Mouse (Mus musculus): ENCODE measurements around the gene Dlg5. TPM values are rescaled to one million over a fixed set of nuclear protein-coding genes. Genes with fewer than 3 reads are reported as not detected.
A peak's percentile ranks its signal among the peaks of the same experiment; 100 is the strongest.

The Dlg5 gene
- polyA plus RNA-seq, 1 experiment from 2014 or later: 19.3 TPM

- no peaks in the 10 kb centered on the region; the same call in 1 of the 2 replicates for H3K36me3 ChIP-seq (ENCODE audit: control insufficient read depth, insufficient read depth, low read length)
- DNase-seq (ENCODE audit: low spot score, missing footprints) (no peak), ATAC-seq (ENCODE audit: low FRiP score) (no peak)
- no peaks in the 10 kb centered on the region for H3K27me3 ChIP-seq (ENCODE audit: control insufficient read depth, insufficient read depth, low read length)
- H3K9me3 ChIP-seq (ENCODE audit: control insufficient read depth, low read length): no peaks in the 10 kb centered on the region
- no peak overlapping the region for H3K27ac ChIP-seq (ENCODE audit: low read depth, low read length)
- no peaks in the 10 kb centered on the region for H3K4me1 ChIP-seq (ENCODE audit: control insufficient read depth, insufficient read depth, low read length)
- WGBS: 85% methylated on average over 7 of the region's 7 CpGs
- no peak overlapping the region for H3K4me3 ChIP-seq (ENCODE audit: low read depth, low read length)
- no peak overlapping the region for H3K4me2 ChIP-seq
- H3K9ac ChIP-seq (ENCODE audit: low read length): no peak overlapping the region
Measured at GRCm38 (mm10) chr14:24134623-24135290, 111.0 kb downstream of the Dlg5 start.

- Histone ChIP-seq H3K4me1 (ENCODE audit: control insufficient read depth, insufficient read depth, low read length) (no peaks in the 10 kb centered on the region), H3K27me3 (ENCODE audit: control insufficient read depth, insufficient read depth, low read length) (no peaks in the 10 kb centered on the region), H3K9me3 (ENCODE audit: control insufficient read depth, low read length) (no peaks in the 10 kb centered on the region), H3K36me3 (ENCODE audit: control insufficient read depth, insufficient read depth, low read length) (no peaks in the 10 kb centered on the region; the same call in 1 of the 2 replicates), H3K4me3 (ENCODE audit: low read depth, low read length) (no peak overlapping the region), H3K9ac (ENCODE audit: low read length) (no peak overlapping the region), H3K27ac (ENCODE audit: low read depth, low read length) (no peak overlapping the region), H3K4me2 (no peak overlapping the region)
- ATAC-seq (ENCODE audit: low FRiP score) (no peak), DNase-seq (ENCODE audit: low spot score, missing footprints) (no peak)
- 90% methylated on average over 8 of the region's 8 CpGs for WGBS
Measured at GRCm38 (mm10) chr14:24133801-24134200, 111.9 kb downstream of the Dlg5 start.

- H3K4me2 ChIP-seq: no peak overlapping the region
- no peak overlapping the region for H3K27ac ChIP-seq (ENCODE audit: low read depth, low read length)
- H3K9me3 ChIP-seq (ENCODE audit: control insufficient read depth, low read length): no peaks in the 10 kb centered on the region
- H3K4me3 ChIP-seq (ENCODE audit: low read depth, low read length): no peak overlapping the region
- ATAC-seq (ENCODE audit: low FRiP score): no peak
- H3K36me3 ChIP-seq (ENCODE audit: control insufficient read depth, insufficient read depth, low read length): no peaks in the 10 kb centered on the region; the same call in 1 of the 2 replicates
- DNase-seq (ENCODE audit: low spot score, missing footprints): peak; percentile 88
- WGBS: 62% methylated on average over 4 of the region's 4 CpGs
- no peaks in the 10 kb centered on the region for H3K27me3 ChIP-seq (ENCODE audit: control insufficient read depth, insufficient read depth, low read length)
- no peaks in the 10 kb centered on the region for H3K4me1 ChIP-seq (ENCODE audit: control insufficient read depth, insufficient read depth, low read length)
- no peak overlapping the region for H3K9ac ChIP-seq (ENCODE audit: low read length)
Measured at GRCm38 (mm10) chr14:24132092-24132491, 113.6 kb downstream of the Dlg5 start.

GRCm38 (mm10) chr14:24125069-24125468 lies 120.7 kb downstream of the Dlg5 start:
- no peaks in the 10 kb centered on the region for H3K9me3 ChIP-seq (ENCODE audit: control insufficient read depth, low read length)
- no peak overlapping the region for H3K4me2 ChIP-seq
- DNase-seq (ENCODE audit: low spot score, missing footprints) (no peak), ATAC-seq (ENCODE audit: low FRiP score) (no peak)
- WGBS: 81% methylated on average over 2 of the region's 2 CpGs
- no peak overlapping the region for H3K4me3 ChIP-seq (ENCODE audit: low read depth, low read length)
- H3K36me3 ChIP-seq (ENCODE audit: control insufficient read depth, insufficient read depth, low read length): no peaks in the 10 kb centered on the region
- no peaks in the 10 kb centered on the region for H3K27me3 ChIP-seq (ENCODE audit: control insufficient read depth, insufficient read depth, low read length)
- no peak overlapping the region for H3K27ac ChIP-seq (ENCODE audit: low read depth, low read length)
- no peaks in the 10 kb centered on the region for H3K4me1 ChIP-seq (ENCODE audit: control insufficient read depth, insufficient read depth, low read length)
- no peak overlapping the region for H3K9ac ChIP-seq (ENCODE audit: low read length)

GRCm38 (mm10) chr14:24124171-24124570 lies 121.5 kb downstream of the Dlg5 start:
- H3K4me3 ChIP-seq (ENCODE audit: low read depth, low read length): no peak overlapping the region
- no peak overlapping the region for H3K4me2 ChIP-seq
- no peaks in the 10 kb centered on the region for H3K36me3 ChIP-seq (ENCODE audit: control insufficient read depth, insufficient read depth, low read length)
- H3K9me3 ChIP-seq (ENCODE audit: control insufficient read depth, low read length): no peaks in the 10 kb centered on the region
- H3K27me3 ChIP-seq (ENCODE audit: control insufficient read depth, insufficient read depth, low read length): no peaks in the 10 kb centered on the region
- H3K4me1 ChIP-seq (ENCODE audit: control insufficient read depth, insufficient read depth, low read length): no peaks in the 10 kb centered on the region
- ATAC-seq (ENCODE audit: low FRiP score) (no peak), DNase-seq (ENCODE audit: low spot score, missing footprints) (no peak)
- H3K27ac ChIP-seq (ENCODE audit: low read depth, low read length): no peak overlapping the region
- 76% methylated on average over 1 of the region's 1 CpGs for WGBS
- no peak overlapping the region for H3K9ac ChIP-seq (ENCODE audit: low read length)

- Histone ChIP-seq H3K9ac (ENCODE audit: low read length) (no peak overlapping the region), H3K4me1 (ENCODE audit: control insufficient read depth, insufficient read depth, low read length) (no peaks in the 10 kb centered on the region), H3K36me3 (ENCODE audit: control insufficient read depth, insufficient read depth, low read length) (no peaks in the 10 kb centered on the region), H3K27ac (ENCODE audit: low read depth, low read length) (no peak overlapping the region), H3K4me3 (ENCODE audit: low read depth, low read length) (no peak overlapping the region), H3K9me3 (ENCODE audit: control insufficient read depth, low read length) (no peaks in the 10 kb centered on the region), H3K27me3 (ENCODE audit: control insufficient read depth, insufficient read depth, low read length) (no peaks in the 10 kb centered on the region), H3K4me2 (no peak overlapping the region)
- WGBS: 93% methylated on average over 2 of the region's 2 CpGs
- no peak for DNase-seq (ENCODE audit: low spot score, missing footprints)
- no peak for ATAC-seq (ENCODE audit: low FRiP score)
Measured at GRCm38 (mm10) chr14:24106734-24107133, 139.0 kb downstream of the Dlg5 start.

GRCm38 (mm10) chr14:24098828-24099227 lies 146.9 kb downstream of the Dlg5 start:
- Histone ChIP-seq H3K27me3 (ENCODE audit: control insufficient read depth, insufficient read depth, low read length) (no peaks in the 10 kb centered on the region), H3K4me1 (ENCODE audit: control insufficient read depth, insufficient read depth, low read length) (no peaks in the 10 kb centered on the region), H3K4me3 (ENCODE audit: low read depth, low read length) (no peak overlapping the region), H3K36me3 (ENCODE audit: control insufficient read depth, insufficient read depth, low read length) (no peaks in the 10 kb centered on the region), H3K9me3 (ENCODE audit: control insufficient read depth, low read length) (no peaks in the 10 kb centered on the region), H3K27ac (ENCODE audit: low read depth, low read length) (no peak overlapping the region), H3K4me2 (no peak overlapping the region), H3K9ac (ENCODE audit: low read length) (no peak overlapping the region)
- ATAC-seq (ENCODE audit: low FRiP score) (no peak), DNase-seq (ENCODE audit: low spot score, missing footprints) (no peak)
- WGBS: 90% methylated on average over 4 of the region's 4 CpGs

GRCm38 (mm10) chr14:24094656-24095055 lies 151.1 kb downstream of the Dlg5 start:
- H3K9me3 ChIP-seq (ENCODE audit: control insufficient read depth, low read length): no peaks in the 10 kb centered on the region
- WGBS: 87% methylated on average over 1 of the region's 1 CpGs
- no peaks in the 10 kb centered on the region for H3K27me3 ChIP-seq (ENCODE audit: control insufficient read depth, insufficient read depth, low read length)
- H3K4me2 ChIP-seq: no peak overlapping the region
- DNase-seq (ENCODE audit: low spot score, missing footprints): no peak
- H3K27ac ChIP-seq (ENCODE audit: low read depth, low read length): no peak overlapping the region
- ATAC-seq (ENCODE audit: low FRiP score): no peak
- no peak overlapping the region for H3K4me3 ChIP-seq (ENCODE audit: low read depth, low read length)
- no peaks in the 10 kb centered on the region for H3K36me3 ChIP-seq (ENCODE audit: control insufficient read depth, insufficient read depth, low read length)
- no peak overlapping the region for H3K9ac ChIP-seq (ENCODE audit: low read length)
- no peaks in the 10 kb centered on the region for H3K4me1 ChIP-seq (ENCODE audit: control insufficient read depth, insufficient read depth, low read length)

- Histone ChIP-seq H3K27me3 (ENCODE audit: control insufficient read depth, insufficient read depth, low read length) (no peaks in the 10 kb centered on the region), H3K4me1 (ENCODE audit: control insufficient read depth, insufficient read depth, low read length) (no peaks in the 10 kb centered on the region), H3K9ac (ENCODE audit: low read length) (no peak overlapping the region), H3K36me3 (ENCODE audit: control insufficient read depth, insufficient read depth, low read length) (no peaks in the 10 kb centered on the region), H3K4me2 (no peak overlapping the region), H3K9me3 (ENCODE audit: control insufficient read depth, low read length) (no peaks in the 10 kb centered on the region), H3K27ac (ENCODE audit: low read depth, low read length) (no peak overlapping the region), H3K4me3 (ENCODE audit: low read depth, low read length) (no peak overlapping the region)
- ATAC-seq (ENCODE audit: low FRiP score): no peak
- 94% methylated on average over 4 of the region's 4 CpGs for WGBS
- no peak for DNase-seq (ENCODE audit: low spot score, missing footprints)
Measured at GRCm38 (mm10) chr14:24093221-24093620, 152.5 kb downstream of the Dlg5 start.

Data from midbrain, embryonic 11.5 days (tissue).